Mouse (Mus musculus) embryonic facial prominence, embryonic 14.5 days (tissue): ENCODE results near the gene Tgfbr3. TPM values are rescaled to one million over a fixed set of nuclear protein-coding genes. Genes with fewer than 3 reads are reported as not detected.

ENCODE experiments used
- ATAC-seq: fragments of 200-750 bp; cut with Nextera tagmentation; 2 replicates; pipeline ENCODE4 v1.8.0; 2017; ENCODE audit warnings: low read depth, moderate number of reproducible peaks, moderate TSS enrichment
- DNase-seq: peaks from one replicate; pipeline ENCODE4 v3.0.0-alpha.2; 2015; ENCODE audit warnings: low spot score
- H3K27ac ChIP-seq: fragments of 300-500 bp; sonication (generic); replicated peaks from 2 replicates; pipeline ENCODE4 v1.5.1; 2014; ENCODE audit warnings: low read depth, mild to moderate bottlenecking, low read length, moderate library complexity
- H3K27me3 ChIP-seq: fragments of 300-500 bp; sonication (generic); replicated peaks from 2 replicates; pipeline ENCODE4 v1.6.1; 2014; ENCODE audit warnings: low read length; ENCODE audit not compliant: control insufficient read depth, insufficient read depth
- H3K36me3 ChIP-seq: fragments of 300-500 bp; sonication (generic); 2 replicates; pipeline ENCODE4 v1.6.1; 2014; ENCODE audit warnings: low read length, mixed read lengths; ENCODE audit not compliant: control insufficient read depth, insufficient read depth
- H3K4me1 ChIP-seq: fragments of 300-500 bp; sonication (generic); 2 replicates; pipeline ENCODE4 v1.6.1; 2014; ENCODE audit warnings: antibody characterized with exemption, low read length; ENCODE audit not compliant: control insufficient read depth, insufficient read depth
- H3K4me2 ChIP-seq: fragments of 300-500 bp; sonication (generic); 2 replicates; pipeline ENCODE4 v1.6.1; 2014; ENCODE audit warnings: low read depth, mild to moderate bottlenecking, low read length, moderate library complexity, mixed read lengths
- H3K4me3 ChIP-seq: fragments of 300-500 bp; sonication (generic); 2 replicates; pipeline ENCODE4 v1.5.1; 2014; ENCODE audit warnings: low read depth, mild to moderate bottlenecking, low read length
- H3K9ac ChIP-seq: fragments of 300-500 bp; sonication (generic); 2 replicates; pipeline ENCODE4 v1.6.1; 2014; ENCODE audit warnings: low read depth, mild to moderate bottlenecking, low read length, moderate library complexity, mixed read lengths
- H3K9me3 ChIP-seq: fragments of 300-500 bp; sonication (generic); 2 replicates; pipeline ENCODE4 v1.6.1; 2016; ENCODE audit warnings: low read length; ENCODE audit not compliant: control insufficient read depth
- WGBS: fragments of 180-500 bp; shearing (Covaris S2); extraction: QIAGEN DNeasy Blood & Tissue Kit; methylation state at CpG from one replicate; pipeline ENCODE4 v1.1.7; 2014; 5-methylcytosine and 5-hydroxymethylcytosine counted together
- polyA plus RNA-seq: library from polyadenylated mRNA; unstranded; fragments of >200 nt; fragmentation: Nextera tagmentation; extraction: Ambion mirVana; gene quantifications from 2 replicates; pipeline ENCODE4 v1.2.1, GENCODE M21; 2014

Tgfbr3 gene
- polyA plus RNA-seq, 1 experiment from 2014 or later: 36.5 TPM

GRCm38 (mm10) chr5:107186206-107186605 lies 103.2 kb downstream of the Tgfbr3 start:
- WGBS: 82% methylated on average over 3 of the region's 3 CpGs
- H3K36me3 ChIP-seq: no peaks in the 10 kb centered on the region
- no peak overlapping the region for H3K27ac ChIP-seq
- H3K4me2 ChIP-seq: no peak overlapping the region
- H3K9ac ChIP-seq: no peak overlapping the region
- H3K4me3 ChIP-seq: no peak overlapping the region
- no peak for DNase-seq
- no peak for ATAC-seq
- H3K9me3 ChIP-seq: no peaks in the 10 kb centered on the region
- H3K4me1 ChIP-seq: peaks cover 9% of the 10 kb centered on the region; the same call in 1 of the 2 replicates
- no peaks in the 10 kb centered on the region for H3K27me3 ChIP-seq

GRCm38 (mm10) chr5:107184158-107184883 lies 105.1 kb downstream of the Tgfbr3 start:
- no peak overlapping the region for H3K27ac ChIP-seq
- DNase-seq (no peak), ATAC-seq (no peak)
- H3K4me3 ChIP-seq: no peak overlapping the region
- H3K4me1 ChIP-seq: peaks cover 12% of the 10 kb centered on the region; the same call in 1 of the 2 replicates
- WGBS: 85% methylated on average over 8 of the region's 8 CpGs
- H3K36me3 ChIP-seq: no peaks in the 10 kb centered on the region
- H3K9me3 ChIP-seq: no peaks in the 10 kb centered on the region
- H3K9ac ChIP-seq: no peak overlapping the region
- H3K4me2 ChIP-seq: no peak overlapping the region
- H3K27me3 ChIP-seq: no peaks in the 10 kb centered on the region

- WGBS: 56% methylated on average over 6 of the region's 6 CpGs
- ATAC-seq (no peak), DNase-seq (no peak)
- H3K27me3 ChIP-seq: no peaks in the 10 kb centered on the region
- H3K9me3 ChIP-seq: no peaks in the 10 kb centered on the region
- no peak overlapping the region for H3K4me2 ChIP-seq
- H3K9ac ChIP-seq: no peak overlapping the region
- H3K36me3 ChIP-seq: no peaks in the 10 kb centered on the region
- H3K4me3 ChIP-seq: no peak overlapping the region
- H3K27ac ChIP-seq: no peak overlapping the region
- peaks cover 17% of the 10 kb centered on the region; the same call in 1 of the 2 replicates for H3K4me1 ChIP-seq
Measured at GRCm38 (mm10) chr5:107183537-107183936, 105.9 kb downstream of the Tgfbr3 start.

GRCm38 (mm10) chr5:107182721-107183120 lies 106.7 kb downstream of the Tgfbr3 start:
- Histone ChIP-seq H3K4me3 (no peak overlapping the region), H3K4me2 (no peak overlapping the region), H3K9me3 (no peaks in the 10 kb centered on the region), H3K9ac (no peak overlapping the region), H3K27ac (no peak overlapping the region), H3K36me3 (no peaks in the 10 kb centered on the region), H3K4me1 (peaks cover 25% of the 10 kb centered on the region), H3K27me3 (no peaks in the 10 kb centered on the region)
- 89% methylated on average over 7 of the region's 7 CpGs for WGBS
- ATAC-seq (no peak), DNase-seq (no peak)

- no peak for DNase-seq
Measured at GRCm38 (mm10) chr5:107181820-107182219, 107.6 kb downstream of the Tgfbr3 start.

GRCm38 (mm10) chr5:107179194-107179593 lies 110.2 kb downstream of the Tgfbr3 start:
- peaks cover 32% of the 10 kb centered on the region for H3K4me1 ChIP-seq
- H3K27ac ChIP-seq: no peak overlapping the region
- no peaks in the 10 kb centered on the region for H3K9me3 ChIP-seq
- ATAC-seq (no peak), DNase-seq (no peak)
- no peak overlapping the region for H3K4me2 ChIP-seq
- H3K9ac ChIP-seq: no peak overlapping the region
- 74% methylated on average over 5 of the region's 5 CpGs for WGBS
- no peaks in the 10 kb centered on the region; the same call in 1 of the 2 replicates for H3K36me3 ChIP-seq
- no peaks in the 10 kb centered on the region for H3K27me3 ChIP-seq
- no peak overlapping the region for H3K4me3 ChIP-seq

More at GRCm38 (mm10) chr5:107181820-107182219, 107.6 kb downstream of the Tgfbr3 start:
- no peak for ATAC-seq
- no peak overlapping the region for H3K9ac ChIP-seq
- H3K4me2 ChIP-seq: no peak overlapping the region
- H3K36me3 ChIP-seq: no peaks in the 10 kb centered on the region
- no peaks in the 10 kb centered on the region for H3K9me3 ChIP-seq
- no peak overlapping the region for H3K4me3 ChIP-seq
- H3K27me3 ChIP-seq: no peaks in the 10 kb centered on the region
- no peak overlapping the region for H3K27ac ChIP-seq
- H3K4me1 ChIP-seq: peaks cover 31% of the 10 kb centered on the region
- 87% methylated on average over 4 of the region's 4 CpGs for WGBS

GRCm38 (mm10) chr5:107177791-107178190 lies 111.6 kb downstream of the Tgfbr3 start:
- H3K4me3 ChIP-seq: no peak overlapping the region
- DNase-seq (no peak), ATAC-seq (no peak)
- no peaks in the 10 kb centered on the region; the same call in 1 of the 2 replicates for H3K36me3 ChIP-seq
- WGBS: 39% methylated on average over 6 of the region's 6 CpGs
- no peaks in the 10 kb centered on the region for H3K9me3 ChIP-seq
- H3K4me2 ChIP-seq: no peak overlapping the region
- H3K27ac ChIP-seq: peak overlapping the region; percentile 61
- no peaks in the 10 kb centered on the region for H3K27me3 ChIP-seq
- peaks cover 26% of the 10 kb centered on the region for H3K4me1 ChIP-seq
- H3K9ac ChIP-seq: no peak overlapping the region; the same call in 1 of the 2 replicates

- ATAC-seq: no peak
- 62% methylated on average over 2 of the region's 2 CpGs for WGBS
- Histone ChIP-seq H3K36me3 (no peaks in the 10 kb centered on the region; the same call in 1 of the 2 replicates), H3K9ac (no peak overlapping the region; the same call in 1 of the 2 replicates), H3K27ac (peak overlapping the region; percentile 61), H3K4me2 (no peak overlapping the region), H3K4me3 (no peak overlapping the region), H3K27me3 (no peaks in the 10 kb centered on the region), H3K4me1 (peaks cover 26% of the 10 kb centered on the region), H3K9me3 (no peaks in the 10 kb centered on the region)
- DNase-seq: no peak
Measured at GRCm38 (mm10) chr5:107177248-107177647, 112.2 kb downstream of the Tgfbr3 start.

GRCm38 (mm10) chr5:107176796-107177195 lies 112.6 kb downstream of the Tgfbr3 start:
- ATAC-seq (no peak), DNase-seq (peak; percentile 56)
- Histone ChIP-seq H3K9ac (no peak overlapping the region), H3K4me1 (peaks cover 26% of the 10 kb centered on the region), H3K4me3 (no peak overlapping the region), H3K9me3 (no peaks in the 10 kb centered on the region), H3K27ac (no peak overlapping the region), H3K27me3 (no peaks in the 10 kb centered on the region), H3K4me2 (no peak overlapping the region), H3K36me3 (no peaks in the 10 kb centered on the region; the same call in 1 of the 2 replicates)
- WGBS: 35% methylated on average over 4 of the region's 4 CpGs
